Mouse (Mus musculus): Measurements from ENCODE around the gene Olfr943. TPM values are rescaled to one million over a fixed set of nuclear protein-coding genes. Genes with fewer than 3 reads are reported as not detected.

Gene Olfr943
- not detected in 2 replicates for polyA plus RNA-seq (2016; fragmentation: Nextera tagmentation; extraction: Ambion mirVana)

GRCm38 (mm10) chr9:39166004-39166403 lies at the start of gene Olfr943:
Gene Olfr943 (plus strand): TSS chr9:39166304.
- Histone ChIP-seq H3K9ac (no peak within 1 kb of the TSS), H3K4me1 (no peaks in the 10 kb centered on the region), H3K27ac (no peak within 1 kb of the TSS), H3K36me3 (no peaks in the 10 kb centered on the region), H3K4me2 (replicated peaks) (no peak within 1 kb of the TSS), H3K27me3 (replicated peaks) (no peaks in the 10 kb centered on the region), H3K9me3 (peaks cover 6% of the 10 kb centered on the region; the same call in 1 of the 2 replicates), H3K4me3 (no peak within 1 kb of the TSS)
- WGBS = 88% methylated on average over 5 of the region's 5 CpGs
- ATAC-seq (ENCODE audit: low FRiP score, low read depth) = no peak

DNA sequence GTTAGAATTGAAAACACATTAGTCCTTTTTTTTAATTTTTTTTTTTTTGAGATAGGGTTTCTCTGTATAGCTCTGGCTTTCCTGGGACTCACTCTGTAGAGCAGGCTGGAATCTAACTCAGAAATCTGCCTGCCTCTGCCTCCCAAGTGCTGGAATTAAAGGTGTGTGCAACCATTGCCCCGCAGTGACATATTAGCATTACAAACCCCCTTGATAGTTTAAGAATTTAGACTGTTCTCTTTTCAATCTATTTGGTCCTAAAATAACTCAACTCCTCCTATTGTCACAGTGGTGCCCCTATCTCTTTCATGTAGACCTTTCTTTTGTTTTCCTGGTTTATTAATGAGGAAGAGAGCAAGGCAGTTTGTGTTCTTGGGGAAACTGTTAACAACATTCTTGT lies 38.8 kb upstream of the Olfr943 start:
- H3K36me3 ChIP-seq = no peaks in the 10 kb centered on the region
- no peak overlapping the region for H3K4me2 ChIP-seq (replicated peaks)

DNA sequence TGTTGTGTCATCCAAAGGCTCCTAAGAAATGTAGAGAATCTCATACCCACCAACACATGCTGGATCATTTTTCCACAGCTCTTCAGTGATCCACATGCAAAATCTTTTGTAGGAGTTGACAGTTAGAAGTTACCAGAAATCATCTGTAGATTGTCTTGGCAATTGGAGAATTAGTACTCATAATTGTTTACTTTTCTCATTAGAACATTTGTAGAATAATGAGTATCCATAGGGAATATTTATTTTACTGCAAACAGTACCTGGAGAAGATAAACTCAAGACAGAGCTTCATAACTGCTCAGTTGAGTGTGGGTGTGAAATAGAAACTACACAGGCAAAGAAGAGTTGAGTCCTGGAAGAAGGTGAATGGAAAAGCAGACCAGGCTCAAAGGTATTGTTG lies 38.3 kb upstream of the Olfr943 start, which contains the start of gene Olfr27:
Gene Olfr27 (plus strand): TSS at position 301 of the 400 bp plus-strand sequence.
- H3K4me1 ChIP-seq = no peaks in the 10 kb centered on the region
- no peaks in the 10 kb centered on the region for H3K9me3 ChIP-seq
- no peaks in the 10 kb centered on the region for H3K27me3 ChIP-seq (replicated peaks)
- no peak within 1 kb of the TSS for H3K27ac ChIP-seq
- no peak within 1 kb of the TSS for H3K9ac ChIP-seq
- H3K36me3 ChIP-seq = no peaks in the 10 kb centered on the region
- no peak within 1 kb of the TSS for H3K4me2 ChIP-seq (replicated peaks)
- H3K4me3 ChIP-seq = no peak within 1 kb of the TSS
- ATAC-seq (ENCODE audit: low FRiP score, low read depth) = no peak

More for the DNA sequence above, 38.8 kb upstream of the Olfr943 start:
- Histone ChIP-seq H3K4me3 (no peak overlapping the region), H3K27ac (no peak overlapping the region), H3K4me1 (no peaks in the 10 kb centered on the region), H3K9me3 (no peaks in the 10 kb centered on the region), H3K27me3 (replicated peaks) (no peaks in the 10 kb centered on the region), H3K9ac (no peak overlapping the region)
- 97% methylated on average over 1 of the region's 1 CpGs for WGBS
- no peak for ATAC-seq (ENCODE audit: low FRiP score, low read depth)

- no peak for ATAC-seq (ENCODE audit: low FRiP score, low read depth)
- Histone ChIP-seq H3K9ac (no peak overlapping the region), H3K36me3 (no peaks in the 10 kb centered on the region), H3K27me3 (replicated peaks) (no peaks in the 10 kb centered on the region), H3K4me1 (no peaks in the 10 kb centered on the region), H3K9me3 (no peaks in the 10 kb centered on the region), H3K4me3 (no peak overlapping the region), H3K4me2 (replicated peaks) (no peak overlapping the region), H3K27ac (no peak overlapping the region)
- 60% methylated on average over 1 of the region's 1 CpGs for WGBS
Measured at GRCm38 (mm10) chr9:39152401-39152800, 13.7 kb upstream of the Olfr943 start.

- H3K4me2 ChIP-seq (replicated peaks) = no peak within 1 kb of the TSS
- H3K27ac ChIP-seq = no peak within 1 kb of the TSS
- H3K9me3 ChIP-seq = no peaks in the 10 kb centered on the region
- no peaks in the 10 kb centered on the region for H3K36me3 ChIP-seq
- H3K4me3 ChIP-seq = no peak within 1 kb of the TSS
- H3K4me1 ChIP-seq = no peaks in the 10 kb centered on the region
- ATAC-seq (ENCODE audit: low FRiP score, low read depth) = no peak
- no peaks in the 10 kb centered on the region for H3K27me3 ChIP-seq (replicated peaks)
- H3K9ac ChIP-seq = no peak within 1 kb of the TSS
Measured at GRCm38 (mm10) chr9:39201620-39202019, 35.5 kb downstream of the Olfr943 start, which contains the start of gene Olfr944. Gene Olfr944 (plus strand): TSS chr9:39201920.

Other genes starting within 250 kb of the Olfr943 start
- gene Olfr930, start 236.5 kb upstream of the Olfr943 start, polyA plus RNA-seq (2016; fragmentation: Nextera tagmentation; extraction: Ambion mirVana) = not detected in 2 replicates
- gene Olfr933, start 194.0 kb upstream of the Olfr943 start, polyA plus RNA-seq (2016; fragmentation: Nextera tagmentation; extraction: Ambion mirVana) = not detected in 2 replicates
- gene Olfr934, start 178.0 kb upstream of the Olfr943 start, polyA plus RNA-seq (2016; fragmentation: Nextera tagmentation; extraction: Ambion mirVana) = not detected in 2 replicates
- gene Olfr935, start 166.6 kb upstream of the Olfr943 start, polyA plus RNA-seq (2016; fragmentation: Nextera tagmentation; extraction: Ambion mirVana) = not detected in 2 replicates
- gene Olfr146, start 142.9 kb upstream of the Olfr943 start, polyA plus RNA-seq (2016; fragmentation: Nextera tagmentation; extraction: Ambion mirVana) = not detected in 2 replicates
- not detected in 2 replicates for gene Olfr937, start 101.4 kb upstream of the Olfr943 start, polyA plus RNA-seq (2016; fragmentation: Nextera tagmentation; extraction: Ambion mirVana)
- not detected in 2 replicates for gene Olfr938, start 87.4 kb upstream of the Olfr943 start, polyA plus RNA-seq (2016; fragmentation: Nextera tagmentation; extraction: Ambion mirVana)
- gene Olfr27, start 38.2 kb upstream of the Olfr943 start, polyA plus RNA-seq (2016; fragmentation: Nextera tagmentation; extraction: Ambion mirVana) = not detected in 2 replicates
- gene Olfr944, start 35.6 kb downstream of the Olfr943 start, polyA plus RNA-seq (2016; fragmentation: Nextera tagmentation; extraction: Ambion mirVana) = not detected in 2 replicates
- not detected in 2 replicates for gene Olfr1537, start 83.7 kb downstream of the Olfr943 start, polyA plus RNA-seq (2016; fragmentation: Nextera tagmentation; extraction: Ambion mirVana)
- not detected in 2 replicates for gene Olfr945, start 110.5 kb downstream of the Olfr943 start, polyA plus RNA-seq (2016; fragmentation: Nextera tagmentation; extraction: Ambion mirVana)
- gene Olfr948, start 159.7 kb downstream of the Olfr943 start, polyA plus RNA-seq (2016; fragmentation: Nextera tagmentation; extraction: Ambion mirVana) = not detected in 2 replicates
- gene Olfr951, start 221.1 kb downstream of the Olfr943 start, polyA plus RNA-seq (2016; fragmentation: Nextera tagmentation; extraction: Ambion mirVana) = not detected in 2 replicates

Data from neural tube, embryonic 12.5 days (tissue).